Mouse (Mus musculus) cerebellum, adult 8-10 months (tissue): ENCODE results near the gene Miga1.

ENCODE experiments used
- DNase-seq: peaks from one replicate; pipeline ENCODE4 v3.0.0; 2022

The Miga1 gene

DNA sequence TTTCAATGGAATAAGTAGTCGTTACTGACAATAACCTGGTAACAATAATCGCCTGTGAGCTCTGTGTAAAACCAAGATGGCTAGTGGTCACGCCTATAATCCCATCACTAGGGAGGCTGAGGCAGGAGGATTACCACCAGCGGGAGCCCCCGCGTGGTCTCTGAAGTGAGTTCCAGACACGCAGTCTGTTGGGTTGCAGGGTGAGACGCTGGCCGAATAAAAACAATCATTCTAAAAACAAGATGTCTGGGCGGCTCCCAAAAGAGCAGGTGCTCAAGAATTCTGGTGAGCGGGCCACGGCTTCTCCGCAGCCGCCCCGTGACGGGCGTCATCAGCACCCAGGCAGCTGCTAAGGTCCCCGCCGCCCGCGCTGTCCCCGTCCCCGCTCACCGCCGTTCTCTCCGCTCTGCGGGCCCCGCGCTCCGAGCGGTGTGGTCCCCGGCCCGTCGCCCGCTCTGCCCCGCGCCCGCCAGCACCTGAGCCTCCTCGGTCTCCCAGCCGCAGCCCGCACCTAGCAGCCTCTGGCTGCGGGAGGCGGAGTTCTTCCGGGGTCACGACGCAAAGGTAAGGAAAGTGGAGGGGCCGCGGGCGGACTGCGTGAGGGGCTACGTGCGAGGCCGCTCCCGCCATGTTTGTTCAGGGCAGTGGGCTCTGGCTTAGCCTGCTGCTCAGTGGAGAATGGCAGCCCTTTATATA lies at the start of gene Miga1:
TSS of gene Miga1 (minus strand) at position 546 of the 696 bp plus-strand sequence.
- peak; percentile 85 for DNase-seq

DNA sequence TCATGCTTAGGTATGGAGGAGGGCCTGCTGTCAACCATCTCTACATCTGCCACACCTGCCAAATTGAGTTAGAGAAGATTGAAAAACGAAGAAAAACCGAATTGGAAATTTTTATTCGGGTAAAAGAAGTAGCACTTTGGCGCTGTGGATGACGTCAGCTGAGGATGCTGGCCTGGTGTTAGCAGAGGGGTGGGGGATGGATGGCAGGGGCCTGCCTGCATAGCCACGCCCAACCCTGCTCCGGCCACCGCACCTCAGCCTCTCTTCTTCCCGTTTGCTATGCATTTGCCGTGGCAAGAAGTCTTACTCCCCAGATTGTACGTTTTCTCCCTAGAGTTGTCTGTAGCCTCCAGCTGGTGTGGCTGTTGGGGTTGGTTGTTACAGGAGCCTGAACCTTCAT lies 43.9 kb upstream of the Miga1 start:
- DNase-seq = no peak

DNA sequence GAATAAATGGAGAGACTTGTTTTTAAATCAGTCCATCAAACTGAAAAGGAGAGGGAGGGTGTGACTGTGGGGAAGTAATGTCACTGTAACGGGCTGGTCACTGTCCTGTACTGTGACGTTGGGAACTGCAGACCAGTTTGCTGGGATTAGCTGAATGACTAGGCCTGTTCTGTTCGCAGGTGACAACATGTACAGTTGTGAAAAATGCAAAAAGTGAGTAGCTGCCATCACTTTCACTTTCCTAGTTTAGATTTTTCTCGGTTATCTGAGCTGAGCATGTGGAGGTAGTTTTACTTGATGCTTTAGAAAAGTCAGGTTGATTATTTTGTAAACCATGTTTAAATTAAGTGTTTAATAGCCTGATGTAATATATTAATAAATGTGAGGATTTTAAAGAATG lies 35.9 kb upstream of the Miga1 start:
- DNase-seq = no peak

DNA sequence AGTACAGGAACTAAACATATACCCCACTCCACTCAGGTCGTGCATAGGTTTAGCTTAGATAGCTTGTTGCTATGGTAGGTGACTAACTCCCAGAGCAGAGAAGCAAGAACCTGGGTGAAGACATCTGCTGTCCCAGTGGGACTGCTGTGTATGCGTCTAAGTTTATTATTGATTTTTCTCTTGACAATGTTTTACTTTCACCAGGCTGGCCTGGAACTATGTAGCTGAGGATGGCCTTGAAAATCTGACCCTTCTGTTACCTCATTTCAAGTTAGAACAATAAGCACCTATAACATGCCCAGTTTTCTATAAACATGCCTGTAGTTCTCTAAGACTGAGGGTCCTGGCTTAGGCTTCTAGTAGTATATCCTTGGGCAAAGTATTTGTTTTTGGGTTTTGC lies 24.0 kb upstream of the Miga1 start:
- no peak for DNase-seq

DNA sequence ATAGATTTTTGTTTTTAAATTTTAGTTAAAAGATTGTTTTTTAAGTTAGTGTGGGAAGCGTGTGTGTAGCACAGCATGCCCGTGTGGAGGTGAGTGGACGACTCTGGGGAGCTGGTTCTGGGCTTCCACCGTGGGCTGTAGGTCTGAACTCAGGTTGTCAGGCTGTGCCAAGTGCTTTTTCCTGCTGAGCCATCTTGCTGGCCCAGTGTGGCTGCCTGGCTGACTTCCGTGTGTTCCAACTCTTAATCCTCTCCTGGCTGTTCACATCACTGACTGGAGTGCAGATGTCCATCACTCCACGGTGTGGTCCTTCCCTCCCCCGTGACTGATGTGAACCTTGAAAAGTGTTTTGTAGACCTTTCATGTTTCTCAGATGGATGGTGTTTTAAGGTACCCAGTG lies 18.9 kb upstream of the Miga1 start:
- DNase-seq = no peak

DNA sequence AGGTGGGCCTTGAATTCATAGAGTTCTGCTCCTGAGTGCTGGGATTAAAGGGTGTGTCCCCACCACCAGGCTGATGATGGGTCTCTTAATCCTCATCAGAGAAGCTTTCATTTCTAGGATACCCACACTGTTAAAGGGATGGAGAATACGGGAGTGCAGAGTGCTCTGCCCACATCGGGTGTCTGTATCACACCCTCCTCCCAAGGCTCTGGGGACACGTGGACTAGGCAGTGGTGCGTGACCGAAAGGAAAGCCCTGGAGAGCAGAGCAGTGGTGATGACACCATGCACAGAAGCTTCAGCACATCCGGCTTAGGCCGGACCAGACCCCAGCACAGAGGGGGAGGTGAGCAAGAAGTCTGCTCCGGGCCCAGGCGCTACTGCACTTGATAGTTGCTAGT lies 16.5 kb upstream of the Miga1 start:
- DNase-seq = no peak

DNA sequence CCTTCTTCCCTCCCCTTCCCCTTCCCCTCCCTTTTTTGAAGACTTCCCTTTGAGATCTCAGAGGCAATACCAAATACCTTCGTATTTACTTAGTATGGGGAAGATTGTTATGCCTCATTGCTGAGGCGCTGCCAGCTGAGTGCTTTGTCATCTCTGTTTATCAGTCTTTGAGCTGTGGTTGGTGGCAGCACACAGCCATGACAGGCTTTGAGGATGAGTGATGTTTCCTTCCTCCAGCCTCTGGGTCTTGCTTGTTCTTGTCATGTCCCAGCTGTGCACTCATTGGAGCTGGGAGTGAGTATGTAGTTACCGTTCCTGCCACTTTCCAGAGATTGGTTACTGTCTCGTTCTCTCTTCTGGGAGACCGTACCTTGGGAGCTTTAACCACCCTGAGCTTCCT lies 15.2 kb upstream of the Miga1 start:
- no peak for DNase-seq

DNA sequence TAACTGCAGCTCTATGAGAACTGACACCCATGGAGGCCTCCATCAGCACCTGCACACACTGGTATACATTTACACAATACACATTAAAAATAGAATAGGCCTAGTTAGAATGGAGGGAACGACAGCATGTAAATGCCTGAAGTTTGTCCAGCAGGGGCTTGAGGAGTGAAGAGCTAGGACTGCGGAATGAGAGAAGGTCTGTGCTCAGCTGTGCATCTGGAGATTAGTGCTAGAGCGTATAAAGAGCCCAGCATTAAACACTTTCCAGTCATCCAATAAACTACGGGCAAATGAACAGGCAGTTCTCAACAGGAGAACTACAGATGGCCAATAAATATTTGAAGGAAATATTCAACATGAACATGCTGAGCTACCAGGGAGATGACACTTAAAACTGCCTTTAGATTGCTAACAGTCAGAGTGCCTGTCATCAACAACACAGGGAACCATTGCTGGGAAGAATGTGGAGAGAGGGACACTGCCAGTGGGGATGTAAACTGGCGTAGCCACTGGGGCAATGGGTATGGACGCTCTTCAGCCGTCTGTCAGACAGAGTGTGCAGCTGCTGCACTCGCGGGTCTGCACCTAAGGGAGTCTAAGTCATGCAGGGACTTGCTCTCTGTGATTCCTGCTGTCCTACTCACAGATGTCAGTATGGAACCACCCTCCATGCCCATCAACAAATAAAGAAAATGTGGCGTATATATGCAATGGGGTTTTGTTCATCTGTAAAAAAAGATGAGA lies 13.4 kb upstream of the Miga1 start:
- DNase-seq = no peak

DNA sequence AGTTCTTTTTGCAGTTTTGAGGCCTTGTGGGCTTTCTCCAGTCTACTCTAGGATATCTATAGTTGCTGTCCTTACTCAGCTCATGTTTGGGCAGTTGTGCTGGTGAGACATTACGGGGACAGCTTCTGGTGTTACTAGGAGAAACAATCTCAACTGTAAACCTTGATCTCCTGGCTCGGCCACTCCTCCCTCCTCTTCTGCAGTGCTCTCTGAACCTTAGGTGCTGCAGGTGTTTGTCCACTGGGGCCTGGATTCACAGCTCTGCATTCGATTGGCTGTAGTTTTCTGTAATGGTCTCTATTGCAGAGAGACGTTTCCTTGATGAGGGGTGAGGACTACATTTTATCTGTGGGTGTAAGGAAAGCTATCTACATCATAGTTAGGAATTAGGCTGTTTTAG lies 12.1 kb upstream of the Miga1 start:
- DNase-seq = no peak

DNA sequence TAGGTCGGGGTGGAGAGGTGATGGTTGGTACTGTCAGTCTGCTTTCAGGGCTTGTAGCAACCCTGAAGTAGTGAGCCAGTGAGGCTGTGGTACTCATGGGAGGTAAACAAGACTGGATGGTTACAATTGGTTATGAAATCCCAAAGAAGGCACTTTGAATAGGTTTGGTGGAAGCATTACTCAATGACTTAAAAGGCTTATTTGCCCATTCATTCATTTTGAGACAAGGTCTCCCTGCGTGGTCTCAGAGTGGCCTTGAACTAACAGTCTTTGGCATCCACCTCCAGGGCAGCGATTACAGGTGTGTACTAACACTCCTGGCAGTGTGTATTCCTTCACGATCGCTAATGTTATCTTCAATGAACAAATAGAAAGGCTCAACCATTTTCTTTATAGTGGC lies 10.8 kb upstream of the Miga1 start:
- DNase-seq = no peak

DNA sequence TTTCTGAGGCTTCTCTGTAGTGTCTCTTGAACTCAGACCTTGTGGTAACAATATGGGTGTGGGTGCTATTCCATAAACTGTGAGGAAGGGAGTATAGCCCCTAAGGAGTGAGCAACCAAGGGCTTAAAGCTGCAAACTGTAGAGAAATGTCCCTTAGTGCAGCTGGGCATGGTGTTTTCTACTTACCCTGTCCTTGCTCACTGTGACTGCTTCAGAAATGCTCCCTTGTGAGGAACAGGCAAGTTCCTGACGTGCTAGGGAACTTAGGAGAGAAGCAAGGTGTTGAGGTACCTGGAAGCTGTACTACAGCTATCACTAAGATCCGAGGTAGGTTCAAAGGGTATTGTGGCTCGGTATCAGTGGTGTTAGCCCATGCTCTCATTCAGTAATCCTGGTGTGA lies 10.2 kb upstream of the Miga1 start:
- no peak for DNase-seq

DNA sequence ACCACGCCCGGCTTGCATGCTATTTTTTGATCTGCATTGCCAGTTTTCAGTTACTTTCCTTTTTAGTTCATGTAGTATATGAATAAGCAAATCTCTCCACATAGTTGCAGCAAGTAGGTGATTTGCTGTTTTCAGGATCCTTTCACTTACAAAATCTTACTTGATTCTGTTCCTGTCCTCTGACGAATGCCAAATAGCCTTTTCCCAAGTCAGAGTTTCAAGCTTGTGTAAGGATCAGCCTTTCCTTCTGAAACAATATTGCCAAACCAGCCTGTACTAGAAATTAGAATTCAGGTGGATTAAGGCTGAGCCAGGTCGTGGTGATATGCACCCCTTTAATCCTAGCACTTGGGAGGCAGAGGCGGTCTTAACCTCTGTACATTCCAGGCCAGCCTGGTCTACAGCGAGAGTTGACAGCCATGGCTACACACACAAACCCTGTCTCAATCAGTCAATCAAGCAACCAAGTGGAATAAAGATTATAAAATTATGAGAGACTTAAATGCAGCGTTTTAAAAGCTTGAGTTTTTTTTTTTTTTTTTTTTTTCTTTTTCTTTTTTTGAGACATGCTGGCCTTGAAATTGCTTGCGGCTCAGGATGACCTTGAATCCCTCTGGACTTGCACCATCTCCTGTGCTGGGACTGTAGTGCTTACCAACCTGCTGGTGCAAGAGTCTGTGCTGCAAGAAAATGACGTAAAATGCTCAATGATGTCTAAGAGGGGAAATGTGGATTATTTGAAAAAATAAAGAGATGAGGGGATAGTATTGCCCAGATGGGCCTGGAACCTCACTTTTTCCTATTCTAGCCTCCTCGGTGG lies 8.0 kb upstream of the Miga1 start:
- no peak for DNase-seq

DNA sequence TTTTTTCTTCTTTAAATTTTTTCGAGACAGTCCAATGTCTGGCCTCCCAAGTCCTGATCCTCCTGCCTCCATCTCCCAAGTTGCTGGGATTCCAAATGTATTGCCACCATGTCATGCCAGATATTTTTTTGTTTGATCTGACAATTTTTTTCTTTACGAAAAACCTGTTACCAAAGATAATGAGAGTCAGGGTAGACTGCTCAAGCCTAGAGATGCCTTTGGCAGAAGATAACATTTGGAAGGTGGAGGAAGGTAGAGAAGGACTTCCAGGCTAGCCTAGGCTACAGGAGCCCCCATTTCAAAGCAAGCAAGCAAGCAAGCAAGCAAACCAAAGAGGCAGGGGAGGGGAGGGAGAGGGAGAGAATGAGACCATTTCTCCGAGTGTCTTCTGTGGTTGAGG lies 7.0 kb upstream of the Miga1 start:
- no peak for DNase-seq

DNA sequence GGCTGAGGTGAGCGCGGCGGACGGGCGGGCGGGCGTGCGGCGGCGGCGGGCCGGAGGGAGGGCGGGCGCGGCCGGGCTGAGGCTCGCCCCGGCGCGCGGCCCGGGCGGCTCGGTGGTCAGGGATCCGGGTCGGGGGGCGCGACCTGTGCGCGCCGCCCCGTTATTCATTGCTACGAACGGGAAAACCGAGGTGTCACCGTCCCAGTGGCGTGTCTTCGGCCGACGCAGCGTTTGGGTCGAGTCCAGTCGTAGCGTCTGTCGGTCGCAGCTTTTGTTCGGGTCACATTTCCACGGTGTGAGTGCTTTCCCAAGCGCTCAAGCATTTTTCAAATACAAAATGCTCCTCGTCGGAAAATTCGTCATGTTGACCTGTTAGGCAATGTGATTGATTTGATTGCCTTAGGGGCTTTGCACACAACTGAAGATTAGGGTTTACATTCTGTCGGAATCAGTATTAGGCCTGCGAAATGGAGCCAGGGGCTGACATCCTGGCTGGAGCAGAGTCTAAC lies 6.5 kb upstream of the Miga1 start:
- no peak for DNase-seq

DNA sequence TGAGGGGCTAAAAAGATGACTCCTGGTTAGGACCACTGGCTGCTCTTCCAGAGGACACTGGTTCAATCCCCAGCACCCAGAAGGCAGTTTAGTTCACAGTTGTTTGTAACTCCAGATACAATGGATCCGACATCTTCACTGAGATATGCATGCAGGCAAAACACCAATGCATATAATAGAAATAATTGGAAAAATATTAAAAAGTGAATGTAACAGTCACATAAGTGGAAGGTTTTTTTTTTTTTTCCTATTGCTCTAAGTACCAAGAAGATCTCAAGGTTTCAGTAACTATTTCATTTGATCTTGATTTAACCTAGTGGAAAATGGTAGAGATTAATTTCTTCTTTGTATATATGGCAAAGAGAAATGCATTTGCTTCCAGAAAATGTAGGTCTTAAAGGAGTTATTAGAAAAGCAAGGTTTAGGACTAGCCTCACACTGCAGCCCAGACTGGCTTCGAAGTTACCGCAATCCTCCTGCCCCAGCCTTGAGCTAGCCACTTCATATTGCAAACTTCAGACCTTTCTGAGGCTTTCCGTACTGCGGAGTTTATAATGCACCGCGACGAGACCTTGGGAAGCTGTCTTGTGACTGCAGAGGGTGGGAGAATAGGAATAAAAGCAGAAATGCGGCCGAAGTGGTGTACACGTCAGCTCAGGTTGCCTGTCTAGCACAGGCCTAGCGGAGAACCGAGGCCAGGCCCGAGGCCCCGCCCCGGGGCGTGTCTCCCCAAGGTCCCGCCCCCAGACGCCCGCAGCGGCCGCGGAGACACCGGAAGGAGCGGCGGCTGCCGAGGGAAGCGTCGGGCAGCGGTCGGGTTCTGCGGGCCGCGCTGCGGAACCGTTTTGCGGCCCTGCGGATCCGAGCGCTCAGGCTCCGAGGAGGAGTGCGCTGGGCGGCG lies 5.8 kb upstream of the Miga1 start, which contains the start of gene Usp33:
TSS of gene Usp33 (plus strand) at position 747 of the 901 bp plus-strand sequence.
- peak; percentile 96 for DNase-seq

DNA sequence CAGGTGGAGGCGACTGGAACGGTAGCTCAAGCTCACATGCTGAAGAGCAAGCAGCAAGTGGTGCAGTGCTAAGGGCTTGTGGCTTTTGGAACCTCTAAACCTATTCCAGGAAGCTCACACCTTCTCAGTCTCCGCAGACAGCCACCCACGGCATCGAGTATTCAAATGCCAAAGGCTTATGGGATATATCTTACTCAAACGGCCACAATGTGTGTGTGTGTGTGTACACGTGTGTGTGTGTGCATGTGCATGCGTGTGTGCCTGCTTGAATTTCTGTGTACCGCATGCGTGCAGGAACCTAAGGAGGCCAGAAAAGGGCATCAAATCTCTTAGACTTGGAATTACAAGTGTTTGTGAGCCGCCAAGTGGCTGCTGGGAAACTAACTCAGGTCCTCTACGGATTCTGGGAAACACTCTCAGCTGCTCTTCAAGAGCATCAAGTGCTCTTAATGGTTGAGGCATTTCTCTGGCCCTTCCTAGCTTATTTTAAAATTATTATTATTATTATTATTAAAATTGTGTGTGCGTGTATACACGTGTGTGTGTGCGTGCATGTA lies 2.8 kb upstream of the Miga1 start:
- DNase-seq = no peak

DNA sequence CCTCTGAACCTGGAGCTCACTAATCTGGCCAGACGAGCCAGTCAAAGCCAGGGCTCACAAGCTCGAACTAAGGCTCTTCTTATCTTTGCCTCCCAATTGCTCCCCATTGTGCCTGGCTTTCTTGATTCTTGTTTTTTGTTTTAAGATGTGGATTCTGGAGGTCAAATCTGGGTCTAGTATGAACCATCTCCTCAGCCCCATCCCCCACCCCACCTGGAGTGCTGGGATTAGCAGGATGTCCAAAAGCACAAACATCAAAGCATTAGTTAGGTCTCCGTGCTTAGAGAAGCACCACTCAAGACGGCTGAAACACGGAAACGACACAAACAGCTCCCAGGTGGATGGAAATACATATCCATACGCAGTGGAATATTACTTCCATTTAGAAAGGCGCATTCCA lies 4.1 kb downstream of the Miga1 start:
- no peak for DNase-seq

DNA sequence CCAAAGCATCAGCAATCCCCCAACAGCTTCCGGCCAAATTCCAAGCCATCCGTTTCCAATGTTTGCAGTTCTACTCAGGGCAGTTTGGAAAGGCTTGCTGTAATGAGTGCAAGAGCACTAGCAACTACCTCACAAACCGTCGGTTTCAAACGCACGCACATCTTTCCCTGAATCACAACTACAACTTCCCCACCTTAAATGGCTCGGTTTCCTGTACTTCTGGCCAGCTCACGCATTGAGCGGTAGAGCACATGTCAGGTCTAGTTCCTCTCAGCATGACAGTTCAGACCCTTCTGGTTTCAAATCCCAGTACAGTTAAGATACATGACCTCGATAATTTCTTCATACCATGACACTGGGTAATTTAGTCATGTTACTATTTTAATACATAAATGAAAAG lies 6.6 kb downstream of the Miga1 start:
- DNase-seq = no peak

DNA sequence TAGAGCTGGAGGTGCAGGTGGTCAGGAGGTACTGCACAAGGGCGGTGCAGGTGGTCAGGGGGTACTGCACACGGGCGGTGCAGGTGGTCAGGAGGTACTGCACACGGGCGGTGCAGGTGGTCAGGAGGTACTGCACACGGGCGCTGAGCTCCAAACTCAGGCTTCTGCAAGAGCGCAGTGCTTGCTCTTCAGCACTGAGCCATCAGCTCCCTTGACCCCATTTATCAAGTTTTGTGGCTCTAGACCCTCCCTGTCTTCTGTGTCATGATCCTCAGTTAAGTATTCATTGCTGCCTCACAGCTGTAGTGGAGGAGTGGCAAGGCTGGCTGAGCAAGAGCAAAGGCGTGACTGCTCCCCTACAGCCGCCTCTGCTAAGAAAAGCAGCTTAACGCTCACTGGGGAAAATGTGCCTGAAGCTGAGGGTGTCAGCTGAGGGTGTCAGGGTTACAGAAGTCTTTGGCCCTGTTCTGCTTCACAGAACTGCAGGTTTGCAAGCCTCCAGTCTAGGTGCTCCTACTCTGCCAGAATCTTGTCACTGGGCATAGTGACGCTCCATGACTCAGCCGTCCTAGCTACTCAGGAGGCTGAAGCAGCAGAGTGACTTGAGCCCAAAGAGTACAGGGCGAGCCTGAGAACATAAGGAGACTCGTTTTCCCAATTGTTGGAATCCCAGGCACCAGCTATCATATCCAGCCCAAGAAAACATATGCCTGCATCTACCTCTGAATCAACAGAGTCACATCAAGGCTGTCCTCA lies 7.5 kb downstream of the Miga1 start:
- no peak for DNase-seq

DNA sequence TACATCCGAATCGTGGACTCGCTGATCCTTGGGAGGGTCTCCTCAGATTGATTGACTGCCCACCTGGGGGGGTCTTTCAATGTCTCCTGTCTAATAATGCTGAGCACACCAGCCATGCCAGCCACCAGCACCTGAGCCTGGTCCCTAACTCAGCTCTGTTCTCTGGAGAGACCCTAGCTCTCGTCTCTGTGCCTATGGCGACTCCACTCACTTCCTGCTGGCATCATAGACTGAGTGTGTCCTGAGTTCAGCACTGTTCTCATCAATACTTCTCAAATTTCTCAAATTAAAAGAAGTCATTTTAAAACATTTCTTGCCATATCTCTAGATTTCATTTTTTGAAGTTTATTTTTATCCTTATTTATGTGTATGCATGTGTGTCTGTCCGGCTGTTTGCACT lies 8.1 kb downstream of the Miga1 start:
- no peak for DNase-seq

DNA sequence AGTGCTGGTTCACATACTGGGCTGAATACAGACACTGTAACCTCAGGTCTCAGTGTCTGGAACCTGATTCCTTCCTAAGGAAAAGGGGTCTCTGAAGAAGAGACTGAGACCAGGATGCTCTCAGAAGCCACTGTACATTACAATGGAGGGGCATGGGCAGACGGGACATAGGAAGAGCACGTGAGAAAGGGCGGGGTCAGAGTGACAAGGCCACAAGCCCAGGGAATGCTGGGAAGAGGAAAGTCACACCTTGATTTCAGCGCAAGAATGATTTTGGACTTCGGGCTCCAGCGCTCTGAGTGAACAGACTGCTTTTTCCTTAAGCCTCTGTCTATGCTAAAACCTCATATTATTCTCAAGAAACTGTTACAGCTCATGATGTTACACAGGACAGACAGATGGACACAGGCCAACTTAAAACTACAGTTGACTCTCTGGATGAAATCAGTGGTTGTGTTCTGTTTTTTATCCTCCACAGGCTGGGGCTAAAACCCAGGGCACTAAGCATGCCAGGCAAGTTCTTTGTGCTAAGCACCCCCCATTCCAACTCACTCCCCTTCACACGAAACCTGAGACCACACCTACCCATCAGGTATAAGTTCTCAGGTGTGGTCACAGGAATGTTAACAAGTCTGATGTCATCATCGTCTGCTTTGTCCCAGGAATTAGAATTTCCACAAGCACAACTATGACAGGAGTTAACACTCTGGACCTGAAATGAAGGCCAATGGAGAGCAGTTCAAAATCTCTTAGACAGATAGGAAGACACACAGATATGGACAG lies 18.3 kb downstream of the Miga1 start:
- no peak for DNase-seq
